Mouse (Mus musculus): ENCODE results near the gene Gstk1. TPM values are rescaled to one million over a fixed set of nuclear protein-coding genes. Genes with fewer than 3 reads are reported as not detected.

Gene Gstk1
- total RNA-seq, 2 experiments from 2014 or later: 7.1 to 7.6 TPM

GRCm38 (mm10) chr6:42264626-42265312 lies 19.0 kb downstream of the Gstk1 start, which contains the start of gene Casp2:
Gene Casp2 (plus strand): TSS chr6:42264985.
- DNase-seq (ENCODE audit: low spot score in 2 of 2): peak; percentile 99
- intact Hi-C loops (cut with DNase I): loop anchor here (2.0 to 5.0 kb wide), 3 partner anchors 38 to 657 kb away; partner anchors contain the start of genes Ephb6 and Fam131b

- intact Hi-C loops (cut with DNase I): loop anchor here (2.0 to 5.0 kb wide), 2 partner anchors 39 to 57 kb away; partner anchors contain the start of gene Fam131b
- DNase-seq (ENCODE audit: low spot score in 2 of 2): no peak
These were observed 19.9 kb downstream of the Gstk1 start for GRCm38 (mm10) chr6:42265391-42266330.

DNA sequence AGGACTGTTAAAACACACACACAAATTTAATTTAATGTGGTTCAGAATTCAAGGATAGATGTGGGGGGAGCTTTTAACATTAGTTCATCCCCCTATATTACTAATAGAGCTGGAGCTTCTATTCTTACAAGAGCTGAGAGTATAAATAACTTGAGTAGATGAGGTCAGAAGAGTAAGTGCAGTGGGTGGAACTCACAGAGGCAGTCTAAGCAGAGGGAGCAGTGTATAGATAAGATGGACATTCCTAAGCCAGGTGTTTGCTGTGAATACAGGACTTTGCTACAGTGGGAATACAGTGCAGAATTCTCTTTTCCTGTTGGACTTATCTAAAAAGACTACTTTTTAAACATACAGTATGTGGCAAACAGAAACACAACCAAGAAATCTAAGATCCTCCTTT lies 25.1 kb downstream of the Gstk1 start:
- no peak for DNase-seq (ENCODE audit: low spot score in 2 of 2)
- intact Hi-C loops (cut with DNase I): no loop called here

DNA sequence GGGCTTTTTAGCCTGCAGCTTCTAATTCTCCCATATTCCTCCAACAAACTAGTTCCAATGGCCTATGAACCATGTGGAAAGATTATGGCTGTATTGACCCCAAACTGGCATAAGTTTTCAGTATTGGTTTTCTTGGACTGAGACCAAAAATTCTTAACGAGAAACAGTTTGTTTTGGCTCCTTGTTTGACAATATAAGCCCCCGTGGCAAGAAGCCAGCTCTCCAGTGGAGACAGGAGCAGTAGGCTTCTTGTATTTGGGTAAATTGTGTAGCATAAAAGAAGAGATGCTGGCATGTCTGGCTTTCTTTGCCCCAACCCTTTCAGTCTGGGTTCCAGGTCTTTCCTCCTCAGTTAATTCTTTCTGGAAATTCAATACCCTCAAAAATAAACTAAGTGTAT lies 30.4 kb downstream of the Gstk1 start:
- no peak for DNase-seq (ENCODE audit: low spot score in 2 of 2)
- intact Hi-C loops (cut with DNase I): no loop called here

- intact Hi-C loops (cut with DNase I): loop anchor here (5.0 kb wide), 1 partner anchor 39 kb away; the partner anchor contains the start of gene Fam131b
- no peak for DNase-seq (ENCODE audit: low spot score in 2 of 2)
These were observed 37.3 kb downstream of the Gstk1 start for GRCm38 (mm10) chr6:42282865-42283528.

- intact Hi-C loops (cut with DNase I): no loop called here
- DNase-seq (ENCODE audit: low spot score in 2 of 2): no peak
These were observed 40.7 kb downstream of the Gstk1 start, which contains the start of gene Clcn1 for GRCm38 (mm10) chr6:42286448-42286847. Gene Clcn1 (plus strand): TSS chr6:42286685.

- no peak for DNase-seq (ENCODE audit: low spot score in 2 of 2)
- intact Hi-C loops (cut with DNase I): no loop called here
These were observed 41.8 kb downstream of the Gstk1 start for GRCm38 (mm10) chr6:42287562-42287961.

GRCm38 (mm10) chr6:42293327-42293726 lies 47.6 kb downstream of the Gstk1 start:
- intact Hi-C loops (cut with DNase I): no loop called here
- no peak for DNase-seq (ENCODE audit: low spot score in 2 of 2)

DNA sequence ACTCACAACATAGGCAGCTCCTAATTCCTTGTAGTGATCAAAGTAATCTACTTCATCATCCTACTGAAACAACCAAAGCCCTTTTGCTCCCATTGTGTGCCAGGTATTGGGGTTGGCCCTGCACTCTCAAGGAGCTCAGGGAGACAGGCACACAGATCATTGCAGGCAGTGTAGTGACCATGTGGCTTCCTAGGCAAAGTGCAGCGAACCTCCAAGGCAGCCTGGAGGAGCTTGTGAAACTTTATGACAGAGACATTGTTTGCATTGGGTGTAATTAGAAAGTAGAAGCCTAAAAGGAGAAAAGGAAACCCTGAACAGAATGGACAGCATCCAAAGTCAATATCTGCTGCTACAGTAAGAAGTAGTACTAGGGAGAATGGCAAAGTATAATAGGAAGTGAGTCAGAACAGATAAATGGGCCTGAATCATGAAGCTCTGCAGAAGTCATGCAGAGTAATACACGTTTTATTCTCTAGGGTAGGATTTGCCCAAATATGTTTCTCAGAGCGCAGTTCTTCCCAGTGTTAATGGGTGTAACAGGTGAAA lies 49.9 kb downstream of the Gstk1 start:
- no peak for DNase-seq (ENCODE audit: low spot score in 2 of 2)
- intact Hi-C loops (cut with DNase I): no loop called here

- intact Hi-C loops (cut with DNase I): no loop called here
- DNase-seq (ENCODE audit: low spot score in 2 of 2): no peak
These were observed 53.6 kb downstream of the Gstk1 start for GRCm38 (mm10) chr6:42299362-42299761.

Other genes with a start within 250 kb of the Gstk1 start
- gene Sva, start 207.5 kb upstream of the Gstk1 start, total RNA-seq (2021): not detected
- gene Tas2r139, start 105.0 kb upstream of the Gstk1 start, total RNA-seq (2021): not detected
- not detected for gene Tas2r144, start 30.6 kb upstream of the Gstk1 start, total RNA-seq (2021)
- not detected for gene Tmem139, start 16.0 kb downstream of the Gstk1 start, total RNA-seq (2021)
- gene Casp2, start 19.1 kb downstream of the Gstk1 start, total RNA-seq (2021): 10 to 100 TPM; 20.6 to 22.3 TPM
- gene Clcn1, start 40.8 kb downstream of the Gstk1 start, total RNA-seq (2021): 1 to 10 TPM; 3.2 to 4.4 TPM
- gene Fam131b, start 78.7 kb downstream of the Gstk1 start, total RNA-seq (2021): 100 to 1,000 TPM; 118 to 121 TPM
- 10 to 100 TPM; 51.8 to 60.0 TPM for gene Zyx, start 103.7 kb downstream of the Gstk1 start, total RNA-seq (2021)
- under 1 TPM; 0.22 to 0.34 TPM for gene Epha1, start 127.3 kb downstream of the Gstk1 start, total RNA-seq (2021)
- gene Tas2r143, start 154.3 kb downstream of the Gstk1 start, total RNA-seq (2021): not detected
- gene Tas2r135, start 159.5 kb downstream of the Gstk1 start, total RNA-seq (2021): not detected
- gene Tas2r126, start 188.6 kb downstream of the Gstk1 start, total RNA-seq (2021): not detected
- not detected for gene Olfr458, start 219.3 kb downstream of the Gstk1 start, total RNA-seq (2021)
- gene Olfr457, start 230.4 kb downstream of the Gstk1 start, total RNA-seq (2021): not detected
- not detected for gene Olfr456, start 241.3 kb downstream of the Gstk1 start, total RNA-seq (2021)

Measured in left cerebral cortex, postnatal 14 days (tissue).